Mouse (Mus musculus) cerebellum, adult 9-10 months (tissue): ENCODE measurements around the gene Pola1.

Source experiments
- DNase-seq: peaks from one replicate; pipeline ENCODE4 v3.0.0; 2022

Gene Pola1

DNA sequence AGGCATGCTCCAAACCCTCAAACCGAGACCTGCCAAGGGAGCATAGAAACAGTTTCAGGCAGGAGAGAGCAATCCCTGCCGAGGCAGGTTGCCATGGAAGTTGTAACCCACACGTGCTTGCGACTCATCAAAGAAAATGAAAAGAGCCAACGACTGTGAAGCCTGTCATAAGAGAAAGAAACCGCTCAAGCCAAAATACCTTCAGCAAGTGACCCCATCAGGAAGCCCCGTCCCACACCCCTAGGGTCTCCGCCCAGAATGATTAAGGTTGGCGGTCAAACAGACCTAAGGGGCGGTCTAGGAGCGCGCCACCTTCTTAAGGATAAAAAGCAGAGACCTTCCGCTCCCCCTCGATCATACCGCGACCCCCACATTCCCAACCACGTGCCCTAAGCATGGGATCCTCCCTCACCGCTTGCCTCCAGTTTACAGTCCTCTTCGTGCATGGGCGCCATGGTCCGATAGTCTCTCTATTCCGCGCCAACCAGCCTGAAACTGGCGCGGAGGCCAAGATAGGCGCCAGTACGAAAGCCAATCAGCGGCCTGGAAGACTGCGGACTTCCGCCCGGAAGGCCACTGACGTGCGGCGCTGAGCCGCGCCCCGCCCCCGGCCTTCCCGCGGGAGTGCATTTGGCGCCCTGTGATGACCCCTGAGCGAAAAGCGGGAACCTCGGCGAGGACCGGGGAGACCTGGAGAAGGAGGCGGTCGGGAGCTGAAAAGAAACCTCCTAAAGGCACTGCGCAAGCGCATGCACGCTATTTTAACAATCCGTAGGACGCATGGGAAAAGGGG lies at the start of gene Pola1:
Gene Pola1 (minus strand): TSS at position 499 of the 793 bp plus-strand sequence.
- peak; percentile 91 for DNase-seq

DNA sequence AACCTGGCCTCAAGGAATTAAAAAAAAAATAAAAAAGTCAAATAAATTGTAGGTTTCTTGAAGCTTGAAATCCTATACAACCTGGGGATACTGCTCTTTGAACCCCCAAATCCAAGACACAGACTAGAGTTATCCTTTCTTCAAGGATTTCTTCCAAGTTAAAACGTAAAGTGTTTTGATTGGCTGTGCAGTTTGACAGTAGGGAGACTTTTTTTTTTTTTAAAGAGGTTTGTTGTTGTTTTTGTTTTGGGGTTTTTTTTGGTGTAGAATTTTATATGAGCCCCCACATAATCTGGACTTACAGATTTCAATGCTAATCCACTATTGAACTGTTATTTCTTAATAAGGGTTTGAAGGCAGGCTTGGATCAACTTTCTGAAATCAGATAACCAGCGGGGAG lies 44.3 kb upstream of the Pola1 start:
- DNase-seq: no peak

DNA sequence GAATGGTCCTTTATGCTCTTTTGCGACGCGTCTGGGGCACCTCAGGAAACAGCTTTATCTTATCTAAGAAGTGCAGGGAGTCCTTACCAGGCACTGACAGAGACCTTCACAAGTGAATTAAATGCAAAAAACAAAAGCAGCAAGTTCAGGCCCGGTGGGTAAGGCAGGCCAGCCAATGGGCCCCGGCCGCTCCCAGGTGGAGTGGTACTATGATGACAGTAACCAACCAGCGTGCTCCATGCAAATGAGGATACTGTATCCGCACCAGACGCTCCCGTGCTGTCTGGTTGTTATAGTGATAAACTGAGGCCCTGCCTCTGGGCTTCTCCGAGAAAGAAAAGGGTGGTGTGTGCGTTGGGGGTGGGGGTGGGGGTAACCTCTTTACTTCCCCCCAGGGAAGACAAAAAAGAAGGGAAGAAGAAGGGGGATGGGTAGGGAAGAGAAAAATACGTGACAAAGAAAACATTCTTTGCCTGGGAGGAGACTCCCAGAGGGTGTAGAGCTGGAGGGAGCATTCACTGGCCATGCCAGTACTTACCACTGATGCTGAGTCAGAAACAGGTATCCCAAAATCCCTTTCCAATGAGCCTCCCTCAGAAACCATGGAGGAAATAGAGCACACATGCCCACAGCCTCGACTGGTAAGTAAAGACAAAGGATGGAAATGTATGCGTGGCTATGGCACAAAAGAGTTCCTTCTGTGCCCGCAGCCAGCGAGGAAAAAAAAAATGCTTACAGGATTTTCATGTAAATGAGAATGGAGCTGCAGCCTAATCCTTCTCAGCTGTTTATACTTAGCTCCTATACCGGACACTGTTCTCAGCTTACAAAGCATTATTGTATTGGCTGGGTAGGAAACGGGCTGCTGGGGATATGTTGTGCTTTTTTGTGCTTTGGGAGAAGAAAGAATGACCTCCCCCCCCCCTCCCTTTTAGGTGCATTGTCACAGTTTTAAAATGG lies 43.2 kb upstream of the Pola1 start:
- DNase-seq: peak; percentile 73

DNA sequence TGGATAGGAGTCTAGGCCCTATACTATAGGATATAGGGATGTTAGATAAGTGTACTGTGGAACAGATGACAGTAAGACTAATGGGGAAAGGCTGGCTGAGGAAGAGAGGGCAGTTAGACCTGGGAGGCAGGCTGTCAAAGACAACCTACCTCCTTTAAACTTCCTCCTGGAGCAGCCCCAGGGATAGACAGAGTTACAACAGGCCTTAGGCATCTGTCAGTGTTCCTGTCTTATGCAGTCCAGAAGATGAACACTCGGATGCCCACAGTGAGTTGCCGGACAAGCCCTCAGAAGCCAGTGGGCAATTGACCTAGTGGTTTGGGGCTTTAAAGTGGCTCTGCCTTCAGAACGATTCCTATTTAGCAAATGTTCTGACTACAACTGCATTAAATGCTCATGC lies 42.5 kb upstream of the Pola1 start:
- no peak for DNase-seq

DNA sequence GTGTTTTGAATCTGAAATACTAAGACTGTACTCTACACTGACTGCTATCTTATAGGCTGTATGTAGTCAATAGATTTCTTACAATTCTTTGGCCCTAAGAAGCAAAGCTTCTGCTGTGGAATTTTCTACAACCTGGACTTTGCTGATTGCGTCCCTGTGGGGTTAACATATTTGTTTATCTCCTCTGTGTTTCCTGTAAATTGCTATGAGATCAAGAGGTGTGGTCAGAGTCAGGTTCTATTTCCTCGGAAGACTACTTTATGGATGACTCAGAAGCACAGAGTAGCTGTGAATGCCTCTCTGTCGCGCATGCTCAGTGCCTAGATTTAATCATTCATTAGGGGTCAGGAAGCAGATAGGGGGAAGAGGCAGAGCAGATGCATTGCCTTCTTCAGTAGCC lies 32.8 kb upstream of the Pola1 start:
- DNase-seq: no peak

DNA sequence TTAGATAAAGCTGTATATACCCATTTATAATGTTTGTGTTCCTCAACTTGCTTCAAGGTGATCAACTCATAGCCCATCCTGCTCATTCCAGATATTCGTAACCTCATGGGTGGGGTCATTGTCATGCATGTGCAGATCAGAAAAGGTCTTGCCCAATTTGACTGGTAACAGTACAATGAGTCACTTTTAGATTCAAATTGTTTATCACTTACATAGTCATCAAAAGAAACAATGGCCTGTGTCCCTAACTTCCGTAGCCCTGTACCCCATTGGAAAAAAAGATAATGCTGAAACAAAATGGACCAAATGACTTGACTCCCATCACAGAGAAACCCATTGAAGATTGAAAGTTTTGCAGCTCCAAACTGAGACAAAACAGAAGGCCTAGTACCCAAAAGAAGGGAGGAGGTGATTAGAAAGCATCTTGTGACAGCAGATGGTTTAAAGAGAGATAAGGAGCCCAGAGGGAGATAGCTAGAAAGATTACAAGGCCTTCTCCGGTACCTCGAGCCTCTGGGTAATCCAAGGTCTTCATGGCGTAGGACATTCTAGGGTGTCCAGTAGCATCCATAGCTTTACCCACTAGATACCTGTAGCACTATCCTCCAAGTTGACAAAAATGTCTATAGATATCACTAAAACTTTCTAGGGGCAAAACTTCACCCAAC lies 32.1 kb upstream of the Pola1 start:
- DNase-seq: no peak

DNA sequence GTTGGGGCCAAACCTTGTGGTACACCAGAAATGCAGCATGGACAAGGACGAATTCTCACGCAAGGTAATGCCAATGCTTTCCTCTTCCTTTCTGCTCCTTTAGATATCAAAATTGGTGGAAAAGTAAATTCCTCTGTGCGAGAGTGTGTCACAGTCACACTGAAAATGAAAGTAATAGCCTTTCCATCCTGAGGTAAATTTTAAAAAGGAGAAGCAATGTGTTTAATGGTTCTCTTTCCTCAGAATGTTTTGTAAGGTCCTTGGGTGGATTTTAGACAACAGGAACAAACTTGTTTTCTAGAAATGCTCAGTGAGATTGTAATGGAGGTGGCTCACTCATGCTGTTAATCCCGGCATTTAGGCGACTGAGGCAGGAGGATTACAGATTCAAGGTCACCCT lies 23.2 kb upstream of the Pola1 start:
- no peak for DNase-seq

DNA sequence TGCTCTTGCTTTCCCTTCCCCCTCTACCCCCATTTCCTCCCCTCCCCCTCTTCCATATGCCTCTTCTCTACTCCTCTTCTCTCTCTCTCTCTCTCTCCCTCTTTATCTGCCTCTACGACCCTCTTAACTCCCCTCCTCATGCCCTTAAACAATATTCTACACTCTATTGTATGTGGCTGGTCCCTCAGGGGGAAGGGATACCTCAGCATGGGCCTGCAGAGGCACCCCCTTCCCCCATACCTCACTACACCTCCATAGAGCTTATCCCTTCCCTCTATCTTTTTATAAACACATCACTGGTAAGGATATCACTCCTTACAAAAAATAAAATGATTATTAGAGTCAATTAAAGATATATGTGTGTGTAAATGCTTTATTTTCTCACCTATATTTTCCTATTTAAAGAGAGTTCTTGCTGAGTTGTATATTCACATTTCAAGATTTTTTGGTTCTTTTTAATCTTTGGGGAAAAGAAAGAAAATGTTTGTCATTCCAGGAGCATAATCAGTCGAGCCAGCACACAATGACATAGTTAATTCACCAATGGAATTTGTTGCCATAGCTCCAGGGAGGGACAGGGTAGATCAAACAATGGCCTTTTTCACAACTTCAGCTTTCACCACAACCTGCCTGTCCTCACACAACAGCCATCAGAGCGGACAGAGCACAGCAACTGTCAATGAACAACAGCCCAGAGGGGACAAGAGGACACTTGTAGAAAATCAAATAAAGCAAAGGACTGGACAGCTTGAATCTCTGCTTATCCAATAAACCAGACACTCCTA lies 22.5 kb upstream of the Pola1 start, which contains the start of gene Pcyt1b:
Gene Pcyt1b (plus strand): TSS at position 646 of the 785 bp plus-strand sequence.
- no peak for DNase-seq

DNA sequence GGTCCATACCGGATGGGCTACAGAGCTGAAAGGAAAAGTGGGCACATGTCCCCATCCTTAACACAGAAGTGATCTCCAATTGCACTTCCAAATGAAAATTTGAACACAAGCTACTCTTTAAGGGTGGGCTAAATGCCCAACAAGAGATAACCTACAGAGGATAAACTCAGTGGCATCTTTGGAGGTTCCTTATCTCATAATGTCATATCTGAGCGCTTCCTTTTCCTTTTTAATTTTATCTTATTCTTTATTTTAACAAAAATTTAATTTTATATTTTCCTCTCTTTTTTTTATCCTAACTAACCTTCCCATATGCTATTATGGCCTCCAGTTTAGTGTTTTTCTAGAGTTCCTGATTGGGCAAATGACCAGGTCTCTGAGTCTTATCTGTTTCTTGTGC lies 18.8 kb upstream of the Pola1 start:
- no peak for DNase-seq

DNA sequence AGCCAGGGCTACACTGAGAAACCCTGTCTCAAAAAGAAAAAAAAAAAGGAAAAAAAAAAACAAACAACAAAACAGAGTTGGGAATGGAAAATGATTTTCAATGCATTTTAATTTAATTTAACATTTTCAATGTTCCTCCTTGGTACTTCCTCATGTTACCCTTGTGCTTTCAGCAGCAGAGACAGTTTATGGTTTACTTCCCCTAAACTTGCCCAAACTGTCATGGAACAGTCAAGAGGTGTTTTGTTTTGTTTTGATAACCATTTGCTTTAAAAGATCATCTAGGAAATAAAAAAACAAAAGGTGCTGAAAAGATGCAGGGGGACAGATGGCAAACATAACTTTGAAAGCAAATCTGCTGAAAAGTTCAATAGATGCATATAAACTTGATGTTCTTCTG lies 12.1 kb upstream of the Pola1 start:
- no peak for DNase-seq

DNA sequence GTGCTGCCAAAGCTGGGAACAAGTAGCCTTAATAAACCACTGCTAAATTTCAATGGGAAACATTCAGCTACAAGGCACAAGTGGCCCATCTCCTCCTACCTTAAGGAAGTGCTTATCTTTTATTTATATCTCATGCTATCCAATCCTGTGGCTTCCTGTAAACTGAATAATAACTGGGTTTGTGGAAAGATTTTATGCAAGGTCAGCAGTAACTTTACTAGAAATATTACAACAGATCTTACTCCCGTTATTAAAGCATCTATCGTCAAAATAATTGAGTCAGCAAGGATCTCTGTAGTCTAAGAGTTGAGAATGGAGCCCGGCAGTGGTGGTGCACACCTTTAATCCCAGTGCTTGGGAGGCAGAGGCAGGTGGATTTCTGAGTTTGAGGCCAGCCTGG lies 11.6 kb upstream of the Pola1 start:
- no peak for DNase-seq

DNA sequence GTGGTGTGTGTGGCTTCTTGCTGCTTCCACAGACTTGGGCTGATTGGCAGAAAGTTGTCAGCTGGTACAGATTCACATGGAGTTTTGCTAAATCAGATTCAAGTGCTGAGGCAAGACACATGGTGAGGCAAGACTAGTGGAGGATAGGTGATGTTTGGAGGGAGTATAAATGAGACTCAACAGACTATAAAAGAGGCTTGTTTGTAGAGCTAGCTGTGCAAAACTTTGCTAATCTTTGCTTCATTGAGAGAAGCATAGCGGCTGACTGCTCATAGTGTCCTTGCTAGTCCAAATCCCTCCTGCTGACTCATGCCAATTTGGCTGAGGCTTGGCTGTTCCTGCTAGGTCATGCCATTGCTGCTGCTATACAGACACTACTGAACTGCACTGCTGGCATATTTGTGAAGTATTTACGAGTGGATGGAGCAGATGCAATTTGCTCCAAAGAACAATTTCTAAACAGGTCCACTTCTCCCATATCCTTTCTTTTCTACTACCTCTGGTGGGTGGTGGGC lies 3.0 kb upstream of the Pola1 start:
- DNase-seq: no peak

DNA sequence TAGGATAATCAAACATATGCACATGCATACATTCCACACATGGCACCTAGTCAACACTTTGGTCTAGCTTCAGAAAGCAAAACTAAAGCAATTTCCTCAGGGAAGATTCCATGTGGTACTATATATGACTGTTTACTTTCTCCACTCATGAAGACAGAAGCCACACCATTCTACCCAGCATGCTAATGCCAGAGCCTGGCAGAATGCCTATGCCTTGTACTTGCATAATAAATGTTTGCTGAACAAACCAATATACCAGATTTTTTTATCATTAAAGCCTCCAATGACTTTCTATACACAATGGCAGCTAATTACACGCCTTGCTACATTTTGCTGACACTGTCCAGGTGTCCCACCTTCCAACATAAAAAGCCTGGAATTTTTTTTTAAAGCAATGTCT lies 1.7 kb downstream of the Pola1 start:
- DNase-seq: no peak

DNA sequence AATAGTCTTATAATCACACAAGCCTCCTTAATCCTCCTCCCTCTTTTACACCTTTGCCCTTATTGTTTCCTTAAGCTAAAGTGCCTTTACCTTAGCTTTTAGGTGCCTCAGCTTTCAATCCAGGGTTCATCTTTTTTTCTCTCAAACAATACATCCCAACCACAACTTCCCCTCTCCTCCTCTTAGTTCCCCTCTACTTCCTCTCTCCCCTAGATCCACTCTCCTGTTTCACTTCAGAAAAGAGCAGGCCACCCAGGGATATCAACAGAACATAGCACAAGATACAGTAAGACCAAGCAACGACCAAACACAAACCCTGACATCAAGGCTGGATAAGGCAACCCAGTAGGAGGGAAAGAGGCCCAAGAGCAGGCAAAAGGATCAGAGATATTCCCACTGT lies 29.7 kb downstream of the Pola1 start:
- no peak for DNase-seq

DNA sequence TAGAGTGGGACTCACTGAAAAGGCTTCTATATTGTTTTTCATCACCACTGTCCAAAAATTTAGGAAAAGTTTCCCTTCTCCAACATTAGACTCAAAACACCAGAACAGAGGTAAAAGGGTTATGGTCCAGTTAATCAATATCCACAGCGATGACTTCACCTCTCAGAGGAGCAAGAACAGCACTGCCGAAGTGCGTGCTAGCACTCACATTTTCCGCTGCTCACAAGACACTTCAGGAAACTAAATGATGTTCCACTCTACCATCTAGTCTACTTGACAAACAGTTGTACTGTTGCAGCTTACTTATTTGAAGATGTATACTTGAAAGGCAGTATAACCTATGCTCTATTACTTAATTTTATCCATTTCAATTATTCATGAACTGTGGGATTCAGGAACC lies 37.7 kb downstream of the Pola1 start:
- DNase-seq: no peak

DNA sequence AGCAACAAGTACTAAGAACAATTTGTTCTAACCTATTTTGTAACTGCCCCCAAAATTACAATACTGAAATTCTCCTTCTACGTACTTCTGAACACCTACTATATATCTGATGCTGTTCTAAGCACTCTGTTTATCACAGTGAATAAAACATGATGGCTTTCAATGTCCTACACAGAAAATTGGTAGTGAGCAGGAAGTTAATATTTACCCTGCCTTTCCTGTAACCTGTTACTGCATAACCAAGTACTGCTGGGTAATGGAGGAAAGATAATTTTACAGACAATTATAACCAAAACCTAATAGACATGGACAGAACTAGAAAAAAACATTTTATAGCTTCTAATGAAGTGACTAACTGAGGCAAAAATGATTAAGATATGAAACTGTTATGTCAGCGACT lies 51.0 kb downstream of the Pola1 start:
- DNase-seq: no peak

DNA sequence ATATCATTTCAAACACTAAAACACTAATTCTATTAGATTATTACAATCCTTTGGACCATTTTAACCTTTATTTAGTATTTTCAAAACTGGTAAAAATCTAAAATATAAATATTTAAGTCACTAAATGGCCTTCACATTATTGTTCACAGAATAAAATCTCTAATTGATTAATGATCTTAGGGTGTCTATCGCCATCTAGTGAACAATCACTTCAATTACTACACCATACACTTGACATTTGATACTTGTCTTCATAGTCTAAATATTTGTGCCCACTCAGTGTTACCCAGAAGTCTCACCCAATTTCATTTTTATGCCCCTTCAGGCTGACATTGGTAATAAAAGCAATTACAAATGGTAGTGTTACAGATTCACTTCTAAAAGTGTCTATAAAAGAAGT lies 74.8 kb downstream of the Pola1 start:
- DNase-seq: peak; percentile 10

DNA sequence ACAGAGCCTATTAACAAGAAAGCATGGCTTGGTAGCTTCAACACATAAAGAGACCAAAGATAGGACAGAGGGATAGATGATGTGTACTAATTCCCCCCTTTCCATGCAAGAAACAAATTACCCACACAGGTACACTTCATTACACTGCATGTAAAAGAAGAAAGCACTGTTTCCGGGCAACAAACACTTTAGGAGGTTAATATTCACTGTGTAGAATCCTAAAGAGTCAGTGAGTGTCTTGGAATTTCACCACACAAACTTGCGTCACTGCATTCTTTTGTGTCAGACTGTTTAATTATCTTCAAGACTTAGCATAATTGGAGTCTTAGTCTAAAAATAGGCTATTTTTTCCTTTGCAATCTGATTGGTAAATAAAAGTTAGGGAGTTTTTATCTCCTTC lies 92.2 kb downstream of the Pola1 start:
- no peak for DNase-seq

DNA sequence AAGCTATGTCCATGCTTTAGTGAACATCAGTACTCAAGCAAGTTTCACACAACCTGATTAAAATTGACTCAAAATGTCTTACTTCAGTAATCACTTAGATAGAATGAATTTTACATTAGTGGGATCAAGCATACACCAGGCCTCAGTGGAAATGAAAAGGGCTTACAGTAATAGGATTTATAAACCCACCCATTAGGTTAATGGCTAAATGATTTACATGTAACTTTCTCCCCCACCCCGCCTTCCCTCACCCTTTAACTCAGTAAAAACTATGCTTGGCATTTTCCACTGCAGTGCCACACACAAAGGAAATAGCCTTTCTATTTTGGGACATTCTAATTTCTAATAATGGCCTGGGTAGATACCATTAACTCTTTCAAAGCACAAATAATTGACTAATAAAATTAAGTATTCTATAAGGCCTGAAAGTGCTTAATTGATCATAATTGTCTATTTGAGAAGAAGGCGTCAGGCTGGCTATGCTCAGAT lies 129.0 kb downstream of the Pola1 start:
- DNase-seq: no peak

DNA sequence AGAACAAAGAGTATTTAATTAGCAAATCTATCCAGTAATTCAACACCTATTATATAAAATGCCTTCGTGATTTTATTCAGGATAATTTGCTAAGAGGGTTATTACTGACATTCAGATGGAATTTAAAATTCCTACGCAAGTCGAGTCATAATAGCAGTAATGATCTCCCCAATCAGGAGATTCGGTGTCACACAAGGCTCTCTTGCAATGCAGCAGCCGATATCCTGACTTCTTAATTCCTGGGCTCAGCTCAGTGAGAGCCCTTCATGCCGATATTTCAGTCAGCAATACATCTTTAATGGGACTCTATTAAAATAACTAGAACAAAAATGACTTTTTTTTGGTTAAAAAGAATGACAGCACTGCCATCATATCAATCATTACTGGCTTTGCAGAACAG lies 134.4 kb downstream of the Pola1 start:
- DNase-seq: no peak

DNA sequence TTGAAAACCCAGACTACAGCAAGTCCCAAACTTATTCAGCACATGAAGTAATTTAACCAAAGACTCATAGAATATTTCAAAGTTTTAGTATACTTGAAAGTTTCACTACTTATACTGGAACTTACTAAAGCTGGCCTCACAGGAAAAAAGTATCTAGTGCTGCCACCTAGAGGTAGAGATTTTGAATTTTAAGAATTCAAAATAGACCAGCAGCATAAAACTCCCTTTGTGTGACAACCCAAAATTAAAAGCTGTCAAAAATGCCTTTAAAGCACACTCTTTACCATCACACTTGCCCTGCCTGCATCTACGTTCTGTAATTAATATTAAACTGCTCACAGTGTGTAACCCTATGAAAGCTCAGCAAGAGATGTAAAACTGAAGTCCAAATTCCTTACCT lies 166.2 kb downstream of the Pola1 start:
- peak; percentile 9 for DNase-seq

DNA sequence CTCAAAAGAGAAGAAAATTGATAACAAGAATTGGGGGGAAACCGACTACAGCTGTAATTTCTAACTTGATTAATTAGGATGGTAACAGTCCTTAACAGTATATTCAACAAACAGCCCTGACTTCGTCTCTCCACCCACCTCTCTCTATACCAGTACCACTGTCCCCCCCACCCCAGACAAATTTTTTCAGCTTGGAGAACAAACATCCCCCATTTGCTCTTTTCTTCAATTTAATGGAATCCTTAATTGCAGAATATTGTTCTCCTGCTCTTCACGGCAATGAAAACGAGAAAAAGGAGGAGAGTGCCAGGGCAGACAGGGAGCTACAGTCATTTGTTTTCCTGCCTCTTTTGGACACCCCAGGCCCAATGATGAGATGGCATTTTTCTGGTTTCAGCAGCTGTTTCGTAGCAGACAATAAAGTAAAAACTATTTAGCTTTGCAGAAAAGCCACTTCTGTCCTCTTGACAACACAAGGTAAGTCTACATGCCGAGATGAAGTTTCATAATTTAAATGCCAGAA lies 202.2 kb downstream of the Pola1 start:
- no peak for DNase-seq
